Mouse (Mus musculus) forelimb bud, embryonic 11.5 days (tissue): ENCODE results near the gene Ppm1a.
A peak's percentile ranks its signal among the peaks of the same experiment; 100 is the strongest.

Source experiments
- DNase-seq: peaks from one replicate; pipeline ENCODE4 v3.0.0-alpha.2; 2012; ENCODE audit warnings: low read depth, low spot score

Gene Ppm1a

GRCm38 (mm10) chr12:72825656-72826055 lies 68.4 kb downstream of the Ppm1a start:
- DNase-seq = no peak

GRCm38 (mm10) chr12:72828846-72829556 lies 71.7 kb downstream of the Ppm1a start:
- DNase-seq = no peak

- no peak for DNase-seq
Measured at GRCm38 (mm10) chr12:72829777-72830176, 72.5 kb downstream of the Ppm1a start.

- DNase-seq = no peak
Measured at GRCm38 (mm10) chr12:72830317-72830716, 73.1 kb downstream of the Ppm1a start.

GRCm38 (mm10) chr12:72831711-72832432 lies 74.6 kb downstream of the Ppm1a start:
- no peak for DNase-seq

GRCm38 (mm10) chr12:72834773-72835517 lies 77.7 kb downstream of the Ppm1a start:
- no peak for DNase-seq

- no peak for DNase-seq
Measured at GRCm38 (mm10) chr12:72835518-72836015, 78.3 kb downstream of the Ppm1a start.

- DNase-seq = no peak
Measured at GRCm38 (mm10) chr12:72837302-72837701, 80.0 kb downstream of the Ppm1a start.

GRCm38 (mm10) chr12:72841500-72841899 lies 84.2 kb downstream of the Ppm1a start:
- no peak for DNase-seq

GRCm38 (mm10) chr12:72843135-72843534 lies 85.9 kb downstream of the Ppm1a start:
- DNase-seq = no peak

GRCm38 (mm10) chr12:72843555-72843954 lies 86.3 kb downstream of the Ppm1a start:
- no peak for DNase-seq

GRCm38 (mm10) chr12:72843973-72844620 lies 86.8 kb downstream of the Ppm1a start:
- DNase-seq = peak; percentile 69

GRCm38 (mm10) chr12:72845946-72846345 lies 88.7 kb downstream of the Ppm1a start:
- no peak for DNase-seq

GRCm38 (mm10) chr12:72847725-72848124 lies 90.5 kb downstream of the Ppm1a start:
- peak; percentile 66 for DNase-seq
